Mouse (Mus musculus) CH12.LX (cell line): ENCODE results near the gene Rptor. TPM values are rescaled to one million over a fixed set of nuclear protein-coding genes. Genes with fewer than 3 reads are reported as not detected.

Experiments used
- DNase-seq: peaks from one replicate; pipeline ENCODE4 v3.0.0-alpha.2; 2013; ENCODE audit errors: extremely low read depth
- H3K27ac ChIP-seq: 2 replicates; pipeline ENCODE4 v1.5.1; 2012; ENCODE audit warnings: low read depth, mild to moderate bottlenecking, control low read depth, moderate library complexity; ENCODE audit not compliant: insufficient read depth
- H3K27me3 ChIP-seq: replicated peaks from 2 replicates; pipeline ENCODE3; 2012; ENCODE audit warnings: inconsistent platforms
- H3K36me3 ChIP-seq, 2 experiments: replicated peaks in 1 of 2; 2 replicates each; pipeline versions ENCODE3 to v1.6.1; 2012; ENCODE audit warnings: inconsistent platforms in 1 of 2, low read length in 1 of 2, mild to moderate bottlenecking in 1 of 2, mixed read lengths in 1 of 2, moderate library complexity in 1 of 2; ENCODE audit not compliant: control insufficient read depth in 1 of 2, insufficient read depth in 1 of 2
- H3K4me1 ChIP-seq, 2 experiments: 2 replicates each; pipeline ENCODE4 v1.6.1; 2012; ENCODE audit warnings: inconsistent platforms in 1 of 2, moderate library complexity in 1 of 2; ENCODE audit not compliant: insufficient read depth in 2 of 2, control insufficient read depth in 1 of 2
- H3K4me2 ChIP-seq: 2 replicates; pipeline ENCODE4 v1.6.1; 2012; ENCODE audit warnings: low read depth, mild to moderate bottlenecking, control low read depth; ENCODE audit not compliant: poor library complexity, insufficient read depth, severe bottlenecking
- H3K4me3 ChIP-seq, 3 experiments: fragments of 150-350 bp in 1 of 3; sonication (generic) in 1 of 3; replicated peaks in 1 of 3; 2 replicates each; pipeline versions ENCODE3 to v1.5.1; 2011 to 2012; ENCODE audit warnings: low read depth in 2 of 3, low read length in 2 of 3, mild to moderate bottlenecking in 2 of 3, moderate library complexity in 2 of 3, control low read depth in 1 of 3, improper control_type of control experiment in 1 of 3, inconsistent platforms in 1 of 3, mixed read lengths in 1 of 3; ENCODE audit not compliant: poor library complexity in 1 of 3
- H3K79me2 ChIP-seq: replicated peaks from 2 replicates; pipeline ENCODE4 v1.6.1; 2012; ENCODE audit warnings: mild to moderate bottlenecking, moderate library complexity; ENCODE audit not compliant: control insufficient read depth, poor library complexity, insufficient read depth, severe bottlenecking; ENCODE audit errors: extremely low read depth
- H3K9ac ChIP-seq: 2 replicates; pipeline ENCODE4 v1.6.1; 2012; ENCODE audit warnings: low read depth, mild to moderate bottlenecking, control low read depth, moderate library complexity; ENCODE audit not compliant: insufficient read depth
- H3K9me3 ChIP-seq: replicated peaks from 2 replicates; pipeline ENCODE3; 2012; ENCODE audit warnings: low read length, inconsistent platforms, mixed read lengths
- BHLHE40 ChIP-seq: IDR thresholded peaks from 2 replicates; pipeline ENCODE4 v1.6.1; 2011; ENCODE audit warnings: mild to moderate bottlenecking, low read depth, low read length, improper control_type of control experiment
- CHD1 ChIP-seq: IDR thresholded peaks from 2 replicates; pipeline ENCODE4 v1.6.1; 2012; ENCODE audit warnings: low read depth, low read length, improper control_type of control experiment, inconsistent platforms
- CTCF ChIP-seq, 2 experiments: IDR thresholded peaks in 1 of 2; conservative IDR thresholded peaks in 1 of 2; 2 replicates each; pipeline ENCODE4 v1.5.1; 2011 to 2012; ENCODE audit warnings: low read depth in 2 of 2, low read length in 2 of 2, improper control_type of control experiment in 1 of 2, inconsistent platforms in 1 of 2, mild to moderate bottlenecking in 1 of 2, moderate library complexity in 1 of 2
- E2F4 ChIP-seq: IDR thresholded peaks from 2 replicates; pipeline ENCODE4 v1.6.1; 2011; ENCODE audit warnings: low read depth, low read length, improper control_type of control experiment; ENCODE audit not compliant: insufficient replicate concordance
- GABPA ChIP-seq: IDR thresholded peaks from 2 replicates; pipeline ENCODE4 v1.6.1; 2012; ENCODE audit warnings: low read depth, low read length, improper control_type of control experiment, inconsistent platforms; ENCODE audit not compliant: insufficient replicate concordance
- HCFC1 ChIP-seq: IDR thresholded peaks from 2 replicates; pipeline ENCODE4 v1.6.1; 2012; ENCODE audit warnings: low read depth, mild to moderate bottlenecking, inconsistent platforms, low read length, improper control_type of control experiment
- KAT2A ChIP-seq: IDR thresholded peaks from 2 replicates; pipeline ENCODE4 v1.6.1; 2012; ENCODE audit warnings: low read length, improper control_type of control experiment, inconsistent platforms; ENCODE audit not compliant: insufficient replicate concordance
- MAFK ChIP-seq: IDR thresholded peaks from 2 replicates; pipeline ENCODE4 v1.6.1; 2011; ENCODE audit warnings: low read length, improper control_type of control experiment; ENCODE audit not compliant: insufficient replicate concordance
- MEF2A ChIP-seq: IDR thresholded peaks from 2 replicates; pipeline ENCODE4 v1.6.1; 2014; ENCODE audit warnings: low read depth, mild to moderate bottlenecking, inconsistent platforms, low read length, improper control_type of control experiment, borderline replicate concordance
- MXI1 ChIP-seq: IDR thresholded peaks from 2 replicates; pipeline ENCODE4 v1.6.1; 2011; ENCODE audit warnings: mild to moderate bottlenecking, low read depth, low read length, improper control_type of control experiment
- MYC ChIP-seq: IDR thresholded peaks from 2 replicates; pipeline ENCODE4 v1.6.1; 2011; ENCODE audit warnings: low read depth, mild to moderate bottlenecking, improper control_type of control experiment, low read length
- NELFE ChIP-seq: IDR thresholded peaks from 2 replicates; pipeline ENCODE4 v1.6.1; 2011; ENCODE audit warnings: low read depth, low read length, improper control_type of control experiment
- PAX5 ChIP-seq: IDR thresholded peaks from 2 replicates; pipeline ENCODE4 v1.6.1; 2012; ENCODE audit warnings: low read length, inconsistent platforms, mixed read lengths
- POLR2A ChIP-seq: IDR thresholded peaks from 2 replicates; pipeline ENCODE4 v1.6.1; 2011; ENCODE audit warnings: low read depth, mild to moderate bottlenecking, improper control_type of control experiment, low read length
- RAD21 ChIP-seq: IDR thresholded peaks from 2 replicates; pipeline ENCODE4 v1.6.1; 2011; ENCODE audit warnings: low read depth, mild to moderate bottlenecking, low read length, improper control_type of control experiment, moderate library complexity
- SIN3A ChIP-seq: IDR thresholded peaks from 2 replicates; pipeline ENCODE4 v1.6.1; 2012; ENCODE audit warnings: low read length, improper control_type of control experiment, inconsistent platforms
- UBTF ChIP-seq: IDR thresholded peaks from 2 replicates; pipeline ENCODE4 v1.6.1; 2012; ENCODE audit warnings: low read depth, mild to moderate bottlenecking, inconsistent platforms, low read length, improper control_type of control experiment, moderate library complexity
- USF2 ChIP-seq: conservative IDR thresholded peaks from 2 replicates; pipeline ENCODE4 v1.6.1; 2011; ENCODE audit warnings: low read depth, low read length, improper control_type of control experiment
- ZKSCAN1 ChIP-seq: IDR thresholded peaks from 2 replicates; pipeline ENCODE4 v1.6.1; 2012; ENCODE audit warnings: low read depth, inconsistent platforms, low read length, improper control_type of control experiment, borderline replicate concordance
- ZNF384 ChIP-seq: IDR thresholded peaks from 2 replicates; pipeline ENCODE4 v1.6.1; 2012; ENCODE audit warnings: low read depth, low read length, improper control_type of control experiment, inconsistent platforms
- dilution Hi-C: fragments of 300-500 bp; cut with MboI; formaldehyde crosslinking; loops from 2 replicates; pipeline ENCODE4 v1.14.3; 2020; ENCODE audit warnings: low sequenced_read_pairs; ENCODE audit not compliant: extremely low pct_unique_long_range_greater_than_20kb, extremely low pct_ligation_motif_present
- in situ Hi-C: fragments of 300-500 bp; cut with MboI; formaldehyde crosslinking; loops from 3 replicates; pipeline ENCODE4 v1.14.3; 2019; ENCODE audit warnings: low sequenced_read_pairs, low pct_ligation_motif_present, low pct_unique_long_range_greater_than_20kb, mixed read lengths
- polyA plus RNA-seq: library from polyadenylated mRNA; unstranded; fragments of >175 nt; gene quantifications from 2 replicates; pipeline ENCODE4 v1.2.1, GENCODE M21; 2012; ENCODE audit warnings: low read depth; ENCODE audit not compliant: insufficient read length
- total RNA-seq, 2 experiments: library from RNA; depleted of rRNA; stranded (reverse); fragments of 300-350 nt in 1 of 2; fragments of >200 nt in 1 of 2; gene quantifications; 2 replicates each; pipeline ENCODE4 v1.2.3; 2012 to 2014

Gene Rptor
- total and polyA plus RNA-seq, 3 experiments, result 10.3 to 33.1 (median 26.7) TPM

DNA sequence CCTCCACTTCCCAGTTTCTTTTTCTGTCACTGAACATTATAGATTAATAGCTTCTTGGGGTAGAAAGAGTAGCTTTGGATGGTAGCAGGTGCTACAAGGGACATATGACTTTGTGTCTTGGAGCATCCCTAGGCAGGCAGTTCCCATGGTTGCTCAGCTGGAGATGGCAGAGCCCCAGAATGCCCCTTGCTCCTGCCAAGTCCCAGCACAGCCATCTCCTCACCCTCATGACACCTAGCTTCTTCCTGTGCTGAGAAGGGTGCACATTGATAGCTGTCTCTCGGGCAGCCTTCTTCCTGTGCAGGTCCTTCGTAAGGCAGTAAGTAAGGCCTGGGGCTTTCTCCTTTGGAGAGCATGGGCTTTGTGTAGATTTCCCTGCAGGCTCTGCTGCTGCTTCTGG is 78.0 kb downstream of the Rptor start:
- no peaks in the 10 kb centered on the region for H3K27me3 ChIP-seq
- no peak overlapping the region for H3K4me3 ChIP-seq
- H3K9me3 ChIP-seq, result no peaks in the 10 kb centered on the region
- H3K9ac ChIP-seq, result no peak overlapping the region
- in situ Hi-C loops (no loop called here), dilution Hi-C loops (no loop called here)
- no peak overlapping the region for H3K27ac ChIP-seq
- peaks cover 30 to 86% of the 10 kb centered on the region in 2 experiments for H3K4me1 ChIP-seq
- no peak overlapping the region for H3K4me2 ChIP-seq
- no peaks in the 10 kb centered on the region; the same call in 1 of the 2 replicates for H3K79me2 ChIP-seq
- DNase-seq, result no peak
- TF ChIP-seq RAD21 (no peak), SIN3A (no peak), MYC (no peak), UBTF (no peak)
- peaks cover 4 to 59% of the 10 kb centered on the region in 2 experiments for H3K36me3 ChIP-seq

DNA sequence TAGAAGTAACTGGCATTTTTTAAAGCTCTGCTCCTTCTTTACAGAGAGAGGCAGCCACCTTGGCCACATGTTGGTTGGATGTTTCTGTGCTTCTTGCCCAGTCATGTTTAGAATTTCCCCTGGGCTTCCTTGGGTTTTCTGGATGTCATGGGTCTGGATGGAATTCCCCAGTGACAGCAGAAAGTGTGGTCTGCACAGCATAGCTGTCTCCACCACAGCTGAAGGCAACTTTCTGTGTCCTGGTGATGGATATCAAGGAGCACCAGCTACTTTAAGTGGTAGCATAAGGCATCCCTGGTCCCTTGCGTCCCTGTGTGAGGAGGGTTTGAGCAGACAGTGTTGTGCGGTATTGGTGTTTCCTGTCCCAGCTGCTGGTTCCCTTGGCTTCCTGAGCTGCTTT is 79.6 kb downstream of the Rptor start:
- Histone ChIP-seq H3K4me2 (no peak overlapping the region), H3K79me2 (no peaks in the 10 kb centered on the region; the same call in 1 of the 2 replicates), H3K4me3 (no peak overlapping the region), H3K4me1 (peaks cover 19 to 71% of the 10 kb centered on the region in 2 experiments), H3K9ac (no peak overlapping the region), H3K9me3 (no peaks in the 10 kb centered on the region), H3K27ac (no peak overlapping the region), H3K27me3 (no peaks in the 10 kb centered on the region), H3K36me3 (peaks cover 4 to 54% of the 10 kb centered on the region in 2 experiments)
- TF ChIP-seq GABPA (no peak), CHD1 (0 out of 2 replicates have a peak, but pooled peaks have one; percentile 30)
- dilution Hi-C loops (no loop called here), in situ Hi-C loops (no loop called here)
- no peak for DNase-seq

DNA sequence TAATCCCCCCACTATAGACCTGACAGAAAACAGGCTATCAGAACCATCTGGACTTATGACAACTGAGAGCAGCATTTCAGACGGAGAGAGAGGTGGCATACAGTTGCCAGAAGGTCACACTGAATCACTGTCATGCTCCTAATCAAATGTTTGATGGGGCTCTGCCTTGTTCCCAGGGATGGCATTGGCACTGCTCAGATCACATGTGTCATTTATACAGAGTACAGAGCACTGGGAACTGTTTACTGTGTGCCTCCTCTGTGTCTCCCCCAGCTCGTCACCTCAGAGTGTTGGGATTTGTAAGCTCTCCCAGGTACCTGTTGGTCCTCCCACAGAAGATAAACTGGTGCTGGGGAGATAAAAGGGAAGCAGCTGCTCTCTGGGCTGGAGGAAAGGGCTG is 81.1 kb downstream of the Rptor start:
- Histone ChIP-seq H3K9ac (no peak overlapping the region), H3K36me3 (peaks cover 3 to 55% of the 10 kb centered on the region in 2 experiments), H3K4me3 (no peak overlapping the region), H3K4me1 (peaks cover 16 to 58% of the 10 kb centered on the region in 2 experiments), H3K79me2 (no peaks in the 10 kb centered on the region; the same call in 1 of the 2 replicates), H3K4me2 (no peak overlapping the region), H3K9me3 (no peaks in the 10 kb centered on the region), H3K27me3 (no peaks in the 10 kb centered on the region), H3K27ac (no peak overlapping the region)
- DNase-seq, result no peak
- in situ Hi-C loops, result no loop called here
- dilution Hi-C loops, result no loop called here
- no peak for TF ChIP-seq PAX5

DNA sequence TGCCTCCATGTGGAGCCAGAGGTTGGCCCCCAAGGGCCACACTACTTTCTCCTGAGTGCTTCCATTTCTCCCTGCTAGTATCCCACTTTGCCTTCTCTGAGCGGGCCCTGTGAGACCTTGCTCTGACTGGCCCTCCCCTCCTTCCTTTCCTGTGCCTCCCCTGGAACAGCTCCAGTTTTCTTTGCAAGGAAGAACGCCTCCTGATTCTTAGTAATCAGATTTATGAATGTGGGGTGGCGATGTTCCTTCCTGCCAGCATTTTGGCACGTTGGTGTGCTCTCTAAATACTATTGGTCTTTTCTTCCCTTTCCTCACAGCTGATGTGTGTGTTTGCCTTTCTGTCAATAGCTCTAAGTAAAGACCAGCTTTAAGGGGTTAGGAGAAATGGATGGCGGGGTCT is 82.8 kb downstream of the Rptor start:
- Histone ChIP-seq H3K79me2 (no peaks in the 10 kb centered on the region; the same call in 1 of the 2 replicates), H3K4me1 (peaks cover 16 to 43% of the 10 kb centered on the region in 2 experiments), H3K9ac (no peak overlapping the region), H3K4me3 (no peak overlapping the region), H3K4me2 (no peak overlapping the region), H3K9me3 (no peaks in the 10 kb centered on the region), H3K27ac (no peak overlapping the region), H3K36me3 (peaks cover 0 to 60% of the 10 kb centered on the region in 2 experiments), H3K27me3 (no peaks in the 10 kb centered on the region)
- in situ Hi-C loops, result no loop called here
- DNase-seq, result no peak
- dilution Hi-C loops, result no loop called here
- no peak for TF ChIP-seq USF2
- no peak for TF ChIP-seq KAT2A
- no peak for TF ChIP-seq ZKSCAN1
- no peak for TF ChIP-seq SIN3A
- TF ChIP-seq E2F4, result no peak
- TF ChIP-seq NELFE, result no peak
- no peak for TF ChIP-seq POLR2A
- no peak for TF ChIP-seq HCFC1
- no peak for TF ChIP-seq ZNF384
- no peak for TF ChIP-seq MEF2A
- no peak for TF ChIP-seq BHLHE40
- no peak for TF ChIP-seq MXI1
- TF ChIP-seq MAFK, result no peak
- TF ChIP-seq CTCF (conservative IDR thresholded peaks at IDR 0.05 in 1 of 2, IDR thresholded peaks at IDR 0.05 in 1 of 2; ENCODE audit: low read depth in 2 of 2, low read length in 2 of 2), result no peak
- no peak for TF ChIP-seq GABPA
